Mouse (Mus musculus): Measurements from ENCODE around the gene Rere. TPM values are rescaled to one million over a fixed set of nuclear protein-coding genes. Genes with fewer than 3 reads are reported as not detected.
A peak's percentile ranks its signal among the peaks of the same experiment; 100 is the strongest.

The Rere gene
- polyA plus RNA-seq, 1 experiment from 2014 or later: 5.9 TPM

DNA sequence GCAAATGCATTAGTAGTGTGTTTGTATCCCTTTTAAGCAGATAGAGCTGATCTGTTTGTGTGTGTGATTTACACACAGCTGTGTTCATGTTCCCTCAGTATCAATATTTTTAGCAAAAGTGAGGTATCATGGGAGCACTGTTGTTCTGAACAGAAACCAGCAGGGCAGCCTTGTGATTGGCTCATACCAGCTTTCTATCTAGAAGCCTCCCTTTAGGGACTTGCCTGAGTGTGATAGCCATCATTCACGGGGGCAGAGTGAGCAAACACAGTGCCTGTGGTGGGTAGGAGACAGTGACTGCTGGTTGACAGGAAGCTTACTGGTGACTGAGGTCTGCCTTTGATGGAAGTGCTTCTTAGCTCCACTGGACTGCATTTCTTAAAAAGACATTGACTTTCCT is 276.5 kb downstream of the Rere start:
- Histone ChIP-seq H3K4me3 (replicated peaks) (no peak overlapping the region), H3K27ac (no peak overlapping the region), H3K36me3 (no peaks in the 10 kb centered on the region), H3K9ac (no peak overlapping the region), H3K9me3 (replicated peaks) (no peaks in the 10 kb centered on the region), H3K4me2 (no peak overlapping the region), H3K4me1 (replicated peaks) (peaks cover 44% of the 10 kb centered on the region), H3K27me3 (no peaks in the 10 kb centered on the region)
- 0 out of 2 replicates have a peak, but pooled peaks have one; percentile 13 for ATAC-seq (ENCODE audit: low read depth)
- DNase-seq: no peak
- 12% methylated on average over 1 of the region's 1 CpGs for WGBS (ENCODE audit: insufficient replicate concordance)

DNA sequence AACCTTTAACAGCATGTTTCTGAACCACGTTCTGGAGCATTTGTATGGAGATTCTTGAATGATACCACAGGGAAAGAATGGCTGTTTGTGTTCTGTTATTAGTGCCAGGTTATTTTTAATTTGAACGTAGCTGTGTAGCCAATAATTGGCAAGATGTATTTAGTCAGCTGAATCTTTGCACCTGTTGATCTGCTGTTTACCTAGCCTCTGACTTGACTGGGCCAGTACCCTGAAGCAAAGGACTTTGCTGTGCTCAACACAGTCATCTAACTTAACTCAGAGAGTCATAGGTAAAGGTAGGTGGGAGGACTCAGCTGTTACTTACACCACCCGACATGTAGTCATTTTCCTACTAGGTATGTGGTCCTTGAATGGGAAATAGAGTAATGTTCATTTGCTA is 278.1 kb downstream of the Rere start:
- ATAC-seq (ENCODE audit: low read depth) (no peak), DNase-seq (no peak)
- H3K4me3 ChIP-seq (replicated peaks): no peak overlapping the region
- H3K4me2 ChIP-seq: no peak overlapping the region
- no peak overlapping the region for H3K9ac ChIP-seq
- no peaks in the 10 kb centered on the region for H3K36me3 ChIP-seq
- H3K9me3 ChIP-seq (replicated peaks): no peaks in the 10 kb centered on the region
- no peaks in the 10 kb centered on the region for H3K27me3 ChIP-seq
- peaks cover 46% of the 10 kb centered on the region for H3K4me1 ChIP-seq (replicated peaks)
- H3K27ac ChIP-seq: no peak overlapping the region
- 62% methylated on average over 3 of the region's 3 CpGs for WGBS (ENCODE audit: insufficient replicate concordance)

- no peak overlapping the region for H3K4me3 ChIP-seq (replicated peaks)
- no peak overlapping the region for H3K9ac ChIP-seq
- 61% methylated on average over 5 of the region's 5 CpGs for WGBS (ENCODE audit: insufficient replicate concordance)
- H3K27me3 ChIP-seq: no peaks in the 10 kb centered on the region
- peaks cover 53% of the 10 kb centered on the region for H3K4me1 ChIP-seq (replicated peaks)
- no peaks in the 10 kb centered on the region for H3K36me3 ChIP-seq
- no peak overlapping the region for H3K27ac ChIP-seq
- no peak overlapping the region for H3K4me2 ChIP-seq
- ATAC-seq (ENCODE audit: low read depth): no peak
- DNase-seq: no peak
- H3K9me3 ChIP-seq (replicated peaks): no peaks in the 10 kb centered on the region
Measured at GRCm38 (mm10) chr4:150563281-150563680, 281.8 kb downstream of the Rere start.

GRCm38 (mm10) chr4:150566193-150566592 is 284.7 kb downstream of the Rere start:
- DNase-seq: peak; percentile 34
- WGBS (ENCODE audit: insufficient replicate concordance): 27% methylated on average over 6 of the region's 6 CpGs

DNA sequence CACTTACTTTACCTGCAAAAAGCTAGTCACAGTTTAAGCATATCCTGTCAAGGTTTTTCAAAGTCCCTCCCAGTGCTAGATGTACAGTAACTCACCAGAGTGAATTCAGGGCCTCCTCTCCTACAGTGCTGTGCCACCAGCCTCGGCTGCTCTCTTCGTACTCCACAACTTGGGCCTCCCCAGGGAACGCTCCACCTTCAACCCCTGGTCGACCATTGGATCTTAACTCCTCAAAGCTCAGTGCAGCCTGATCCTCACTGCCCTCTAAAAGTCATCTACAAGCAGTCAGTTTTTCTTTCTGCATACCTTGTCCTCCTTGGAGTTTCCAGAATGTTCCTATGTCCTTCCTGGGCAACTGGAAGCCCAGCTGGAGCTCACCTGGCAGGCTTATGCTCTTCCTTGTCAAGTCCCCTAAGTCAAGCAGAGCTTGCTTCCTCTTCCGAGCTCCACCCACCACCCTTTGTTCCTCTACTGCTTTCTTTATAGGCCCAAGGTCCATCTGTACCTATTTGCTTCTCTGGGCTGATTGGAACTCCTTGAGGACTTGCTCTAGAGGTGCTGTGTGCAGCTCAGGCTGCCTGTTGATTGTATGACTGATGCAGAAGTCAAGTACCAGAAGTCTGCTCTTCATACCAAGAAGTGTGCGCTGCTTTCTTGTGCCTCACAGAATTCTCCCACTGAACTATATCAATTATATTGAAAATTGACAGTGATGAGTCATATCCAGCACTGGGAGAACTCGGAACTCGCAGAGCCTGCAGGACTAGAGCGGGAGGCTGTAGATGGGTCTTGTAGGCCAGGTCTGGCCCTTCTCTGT is 287.1 kb downstream of the Rere start:
- peaks cover 77% of the 10 kb centered on the region for H3K4me1 ChIP-seq (replicated peaks)

More at GRCm38 (mm10) chr4:150566193-150566592, 284.7 kb downstream of the Rere start:
- H3K27me3 ChIP-seq: no peaks in the 10 kb centered on the region
- H3K36me3 ChIP-seq: no peaks in the 10 kb centered on the region
- peaks cover 73% of the 10 kb centered on the region for H3K4me1 ChIP-seq (replicated peaks)
- H3K4me2 ChIP-seq: no peak overlapping the region
- no peaks in the 10 kb centered on the region for H3K9me3 ChIP-seq (replicated peaks)
- peak overlapping the region; percentile 47; the same call in 1 of the 2 replicates for H3K27ac ChIP-seq
- no peak for ATAC-seq (ENCODE audit: low read depth)
- H3K4me3 ChIP-seq (replicated peaks): no peak overlapping the region
- no peak overlapping the region for H3K9ac ChIP-seq

DNA sequence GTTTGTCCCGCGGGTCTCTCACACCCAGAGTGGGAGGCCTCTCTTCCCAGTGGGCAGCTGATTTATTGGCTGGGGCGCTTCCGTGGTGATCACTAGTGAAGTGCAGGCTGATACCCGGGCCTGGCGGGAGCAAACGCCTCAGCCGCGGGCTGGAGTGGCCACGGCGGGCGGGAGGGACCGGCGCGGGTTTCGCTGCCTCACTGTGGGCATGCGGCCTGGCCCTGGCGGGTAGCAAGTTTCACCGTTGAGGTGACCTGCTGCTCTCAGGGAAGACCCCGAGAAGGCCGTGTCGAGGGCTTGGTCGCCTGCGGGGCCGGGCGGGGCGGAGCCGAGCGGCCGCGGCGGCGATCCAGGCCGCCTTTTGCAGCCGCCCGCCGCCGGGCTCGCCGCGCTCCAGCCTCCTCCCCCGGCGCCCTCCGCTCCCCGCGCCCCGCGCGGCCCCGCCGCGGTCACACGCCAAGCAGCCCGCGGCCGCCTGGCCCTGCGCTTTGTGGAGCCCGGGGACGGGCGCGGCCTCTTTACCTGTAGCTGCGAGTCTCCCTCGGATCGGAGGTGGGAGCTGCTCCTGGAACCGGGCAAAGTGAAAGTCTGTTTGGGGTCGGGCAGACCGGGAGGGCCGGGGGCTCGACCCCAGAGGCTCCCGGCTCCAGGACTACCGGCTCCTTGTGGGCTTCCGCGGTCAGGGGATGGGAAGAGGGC is 287.8 kb downstream of the Rere start:
- peak overlapping the region; percentile 88 for H3K27ac ChIP-seq
- peak overlapping the region; percentile 96 for H3K4me2 ChIP-seq
- H3K4me1 ChIP-seq (replicated peaks): peaks cover 72% of the 10 kb centered on the region
- ATAC-seq (ENCODE audit: low read depth) (peak; percentile 87), DNase-seq (peak; percentile 65)
- H3K4me3 ChIP-seq (replicated peaks): peak overlapping the region; percentile 88
- no peaks in the 10 kb centered on the region for H3K27me3 ChIP-seq
- H3K9me3 ChIP-seq (replicated peaks): no peaks in the 10 kb centered on the region
- 0 out of 2 replicates have a peak, but pooled peaks cover 9% of the 10 kb centered on the region for H3K36me3 ChIP-seq
- WGBS (ENCODE audit: insufficient replicate concordance): under 1% methylated on average over 49 of the region's 73 CpGs
- H3K9ac ChIP-seq: peak overlapping the region; percentile 95

More for the DNA sequence above, 287.1 kb downstream of the Rere start:
- Histone ChIP-seq H3K4me3 (replicated peaks) (peak overlapping the region; percentile 88), H3K9ac (peak overlapping the region; percentile 95), H3K27ac (peak overlapping the region; percentile 88), H3K9me3 (replicated peaks) (no peaks in the 10 kb centered on the region), H3K36me3 (0 out of 2 replicates have a peak, but pooled peaks cover 4% of the 10 kb centered on the region), H3K27me3 (no peaks in the 10 kb centered on the region), H3K4me2 (peak overlapping the region; percentile 96)
- DNase-seq (no peak), ATAC-seq (ENCODE audit: low read depth) (peak; percentile 10)
- WGBS (ENCODE audit: insufficient replicate concordance): 34% methylated on average over 9 of the region's 9 CpGs

DNA sequence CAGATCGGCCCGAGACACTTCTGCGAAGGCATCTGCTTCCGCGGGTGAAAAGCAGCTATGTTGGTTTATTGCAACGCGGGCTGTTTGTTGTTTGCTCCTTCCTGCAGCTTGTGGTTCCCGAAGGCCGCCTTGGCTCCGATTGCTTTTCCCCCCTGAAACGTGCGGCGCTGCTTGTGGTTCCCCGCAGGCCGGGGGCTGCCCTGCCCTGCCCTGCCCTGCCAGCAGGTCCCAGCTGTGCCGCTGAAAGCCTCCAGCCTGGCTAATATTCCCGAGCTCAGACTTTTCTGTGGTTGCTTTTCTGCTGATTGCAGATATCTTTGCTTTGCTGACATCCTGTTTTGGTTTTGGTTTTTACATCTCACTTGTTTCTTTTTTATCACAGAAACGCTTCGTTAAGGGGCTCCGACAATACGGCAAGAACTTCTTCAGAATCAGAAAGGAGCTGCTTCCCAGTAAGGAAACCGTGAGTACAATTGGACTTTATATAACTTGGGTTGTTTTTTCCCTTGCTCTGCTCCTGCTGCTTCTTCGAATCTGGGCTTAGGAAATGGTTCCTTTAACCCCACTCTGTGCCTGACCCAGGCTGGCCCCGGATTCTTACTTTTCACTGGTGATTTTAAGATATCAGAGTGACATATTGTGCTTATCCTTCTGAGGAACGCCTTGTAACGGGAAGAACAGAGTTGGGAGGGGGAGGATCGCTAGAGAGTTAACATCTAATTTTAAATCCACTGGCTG is 288.6 kb downstream of the Rere start:
- Histone ChIP-seq H3K36me3 (0 out of 2 replicates have a peak, but pooled peaks cover 9% of the 10 kb centered on the region), H3K27me3 (no peaks in the 10 kb centered on the region), H3K27ac (peak overlapping the region; percentile 88), H3K4me1 (replicated peaks) (peaks cover 73% of the 10 kb centered on the region), H3K4me3 (replicated peaks) (peak overlapping the region; percentile 88), H3K9me3 (replicated peaks) (no peaks in the 10 kb centered on the region), H3K9ac (peak overlapping the region; percentile 95), H3K4me2 (peak overlapping the region; percentile 96)
- DNase-seq: peak; percentile 51
- peak; percentile 47 for ATAC-seq (ENCODE audit: low read depth)
- under 1% methylated on average over 27 of the region's 27 CpGs for WGBS (ENCODE audit: insufficient replicate concordance)

GRCm38 (mm10) chr4:150570793-150571192 is 289.3 kb downstream of the Rere start:
- 55% methylated on average over 2 of the region's 2 CpGs for WGBS (ENCODE audit: insufficient replicate concordance)
- H3K4me3 ChIP-seq (replicated peaks): peak overlapping the region; percentile 88
- ATAC-seq (ENCODE audit: low read depth) (no peak), DNase-seq (no peak)
- H3K9ac ChIP-seq: peak overlapping the region; percentile 26; the same call in 1 of the 2 replicates
- H3K27me3 ChIP-seq: no peaks in the 10 kb centered on the region
- peak overlapping the region; percentile 96 for H3K4me2 ChIP-seq
- H3K4me1 ChIP-seq (replicated peaks): peaks cover 73% of the 10 kb centered on the region
- no peak overlapping the region for H3K27ac ChIP-seq
- H3K9me3 ChIP-seq (replicated peaks): no peaks in the 10 kb centered on the region
- H3K36me3 ChIP-seq: 0 out of 2 replicates have a peak, but pooled peaks cover 9% of the 10 kb centered on the region

GRCm38 (mm10) chr4:150572104-150572691 is 290.8 kb downstream of the Rere start:
- no peak for DNase-seq
- Histone ChIP-seq H3K27me3 (no peaks in the 10 kb centered on the region), H3K4me3 (replicated peaks) (no peak overlapping the region), H3K9me3 (replicated peaks) (no peaks in the 10 kb centered on the region), H3K4me1 (replicated peaks) (peaks cover 71% of the 10 kb centered on the region), H3K36me3 (0 out of 2 replicates have a peak, but pooled peaks cover 9% of the 10 kb centered on the region), H3K9ac (no peak overlapping the region), H3K4me2 (peak overlapping the region; percentile 29), H3K27ac (peak overlapping the region; percentile 63)
- 55% methylated on average over 7 of the region's 7 CpGs for WGBS (ENCODE audit: insufficient replicate concordance)
- no peak for ATAC-seq (ENCODE audit: low read depth)

GRCm38 (mm10) chr4:150572938-150573337 is 291.5 kb downstream of the Rere start:
- H3K4me2 ChIP-seq: no peak overlapping the region

More at GRCm38 (mm10) chr4:150572938-150573337, 291.5 kb downstream of the Rere start:
- WGBS (ENCODE audit: insufficient replicate concordance): 85% methylated on average over 4 of the region's 4 CpGs
- DNase-seq (no peak), ATAC-seq (ENCODE audit: low read depth) (no peak)
- Histone ChIP-seq H3K27ac (no peak overlapping the region), H3K9ac (no peak overlapping the region), H3K9me3 (replicated peaks) (no peaks in the 10 kb centered on the region), H3K36me3 (peaks cover 9% of the 10 kb centered on the region; the same call in 1 of the 2 replicates), H3K4me3 (replicated peaks) (no peak overlapping the region), H3K4me1 (replicated peaks) (peaks cover 67% of the 10 kb centered on the region), H3K27me3 (no peaks in the 10 kb centered on the region)

Data from liver, embryonic 13.5 days (tissue).